Mouse (Mus musculus): ENCODE measurements around the gene Slc8a3.

DNA sequence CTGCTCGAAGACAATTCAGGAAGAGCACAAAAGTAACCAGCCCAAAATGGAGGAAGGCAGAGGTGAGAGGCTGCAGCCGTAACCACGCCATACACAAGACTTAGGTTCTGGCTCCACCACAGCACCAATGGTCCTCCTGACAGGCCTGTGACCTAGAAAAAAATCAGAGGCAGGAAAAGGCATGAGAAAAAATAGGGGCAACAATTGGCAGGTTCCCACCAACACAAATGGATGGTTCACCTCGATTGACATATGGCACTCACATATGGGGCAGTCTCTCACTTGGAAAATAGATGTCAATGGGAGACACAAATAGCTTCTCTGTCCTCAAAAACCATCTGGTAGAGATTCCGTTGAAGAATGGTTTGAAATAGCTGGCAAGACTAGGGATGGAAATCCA, 17.0 kb downstream of the Slc8a3 start:
- no peak for TF ChIP-seq POLR2A (IDR thresholded peaks at IDR 0.05; ENCODE audit: borderline replicate concordance, control insufficient read depth, low read depth, low read length)
- no peak for TF ChIP-seq CTCF (IDR thresholded peaks at IDR 0.05; ENCODE audit: control insufficient read depth, insufficient read depth, low read length)
